Mouse (Mus musculus) bone marrow macrophage, adult 2 months (primary cell): Measurements from ENCODE around the gene Abtb1. TPM values are rescaled to one million over a fixed set of nuclear protein-coding genes. Genes with fewer than 3 reads are reported as not detected.

Source experiments
- H3K27ac ChIP-seq: 2 replicates; pipeline ENCODE4 v1.5.1; 2012; ENCODE audit warnings: low read depth, low read length; ENCODE audit not compliant: insufficient read depth
- H3K4me1 ChIP-seq: 2 replicates; pipeline ENCODE4 v1.6.1; 2012; ENCODE audit warnings: low read length; ENCODE audit not compliant: control insufficient read depth, insufficient read depth
- H3K4me3 ChIP-seq: 2 replicates; pipeline ENCODE4 v1.5.1; 2012; ENCODE audit warnings: mild to moderate bottlenecking, low read length, moderate library complexity; ENCODE audit not compliant: insufficient read depth
- CTCF ChIP-seq: IDR thresholded peaks from 2 replicates; pipeline ENCODE4 v1.5.1; 2012; ENCODE audit warnings: low read depth, mild to moderate bottlenecking, low read length, moderate library complexity
- POLR2A ChIP-seq: IDR thresholded peaks from 2 replicates; pipeline ENCODE4 v1.6.1; 2012; ENCODE audit warnings: mild to moderate bottlenecking, low read depth, low read length, borderline replicate concordance
- polyA plus RNA-seq: library from polyadenylated mRNA; stranded (reverse); fragments of >200 nt; gene quantifications from 2 replicates; pipeline ENCODE4 v1.2.4, GENCODE M21; 2012; ENCODE audit not compliant: missing spikeins, insufficient read depth, insufficient read length

Abtb1 gene
- polyA plus RNA-seq, 1 experiment = 40.7 TPM

- no peak overlapping the region for H3K27ac ChIP-seq
- H3K4me1 ChIP-seq = peaks cover 16% of the 10 kb centered on the region
Measured at GRCm38 (mm10) chr6:88809091-88810037, 32.4 kb downstream of the Abtb1 start.

GRCm38 (mm10) chr6:88804966-88805577 lies 36.7 kb downstream of the Abtb1 start:
- no peaks in the 10 kb centered on the region for H3K4me1 ChIP-seq
- H3K27ac ChIP-seq = no peak overlapping the region
- H3K4me3 ChIP-seq = no peak overlapping the region
- TF ChIP-seq POLR2A = no peak
- no peak for TF ChIP-seq CTCF

More at GRCm38 (mm10) chr6:88809091-88810037, 32.4 kb downstream of the Abtb1 start:
- TF ChIP-seq POLR2A = no peak
- TF ChIP-seq CTCF = no peak
- H3K4me3 ChIP-seq = no peak overlapping the region

- no peak for TF ChIP-seq CTCF
- TF ChIP-seq POLR2A = no peak
- Histone ChIP-seq H3K4me3 (no peak overlapping the region), H3K4me1 (no peaks in the 10 kb centered on the region), H3K27ac (no peak overlapping the region)
Measured at GRCm38 (mm10) chr6:88803957-88804695, 37.7 kb downstream of the Abtb1 start.

GRCm38 (mm10) chr6:88803051-88803450 lies 38.7 kb downstream of the Abtb1 start:
- Histone ChIP-seq H3K27ac (no peak overlapping the region), H3K4me1 (no peaks in the 10 kb centered on the region), H3K4me3 (no peak overlapping the region)
- no peak for TF ChIP-seq CTCF
- no peak for TF ChIP-seq POLR2A

- no peaks in the 10 kb centered on the region for H3K4me1 ChIP-seq
- no peak overlapping the region for H3K27ac ChIP-seq
- H3K4me3 ChIP-seq = no peak overlapping the region
- no peak for TF ChIP-seq POLR2A
- TF ChIP-seq CTCF = no peak
Measured at GRCm38 (mm10) chr6:88800735-88801134, 41.0 kb downstream of the Abtb1 start.

GRCm38 (mm10) chr6:88800191-88800590 lies 41.6 kb downstream of the Abtb1 start:
- H3K4me1 ChIP-seq = no peaks in the 10 kb centered on the region
- no peak overlapping the region for H3K4me3 ChIP-seq
- no peak overlapping the region for H3K27ac ChIP-seq
- no peak for TF ChIP-seq POLR2A
- TF ChIP-seq CTCF = no peak

- no peak for TF ChIP-seq CTCF
- no peak for TF ChIP-seq POLR2A
- H3K27ac ChIP-seq = no peak overlapping the region
- no peak overlapping the region for H3K4me3 ChIP-seq
- H3K4me1 ChIP-seq = no peaks in the 10 kb centered on the region
Measured at GRCm38 (mm10) chr6:88794561-88794971, 47.2 kb downstream of the Abtb1 start.

GRCm38 (mm10) chr6:88793872-88794271 lies 47.9 kb downstream of the Abtb1 start:
- TF ChIP-seq POLR2A (no peak), CTCF (no peak)
- H3K4me1 ChIP-seq = no peaks in the 10 kb centered on the region
- H3K4me3 ChIP-seq = no peak overlapping the region
- H3K27ac ChIP-seq = no peak overlapping the region

GRCm38 (mm10) chr6:88793243-88793642 lies 48.5 kb downstream of the Abtb1 start:
- H3K4me1 ChIP-seq = no peaks in the 10 kb centered on the region

More at GRCm38 (mm10) chr6:88793243-88793642, 48.5 kb downstream of the Abtb1 start:
- no peak overlapping the region for H3K4me3 ChIP-seq
- TF ChIP-seq CTCF = no peak
- no peak for TF ChIP-seq POLR2A
- H3K27ac ChIP-seq = no peak overlapping the region
